8 mouse cellular contexts compared by ENCODE assay signal in the genomic region with DNA sequence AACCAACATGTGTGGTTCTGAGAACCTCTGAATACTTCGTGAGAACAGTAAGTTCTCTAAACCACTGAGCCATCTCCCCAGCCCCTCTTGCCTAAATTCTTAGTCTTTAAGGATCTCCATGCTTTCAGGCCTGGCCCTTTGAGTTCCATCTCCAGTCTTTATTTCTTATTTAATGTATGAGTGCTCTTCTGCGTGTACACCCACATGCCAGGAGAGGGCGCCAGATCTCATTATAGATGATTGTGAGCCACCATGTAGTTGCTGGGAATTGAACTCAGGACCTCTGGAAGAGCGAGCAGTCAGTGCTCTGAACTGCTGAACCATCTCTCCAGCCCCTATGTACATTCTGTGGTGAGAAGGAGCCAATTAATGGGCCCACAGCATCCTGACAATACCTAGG. TPM values are rescaled to one million over a fixed set of nuclear protein-coding genes. Genes with fewer than 3 reads are reported as not detected.
DNase-seq lines count a peak whose midpoint lies in the region; ATAC-seq and TF ChIP-seq lines count a peak whose summit lies in the region.

No protein-coding gene starts in this region.

- DNase-seq in kidney, adult 9 months: peak; percentile 52
- no peak for DNase-seq in G1E (ENCODE audit: low spot score)
- peak; percentile 63 for DNase-seq in embryo, embryonic 11 days
- peak; percentile 52 for DNase-seq in lung, postnatal 0 days (ENCODE audit: low spot score)
- DNase-seq in urinary bladder, postnatal 36 days (ENCODE audit: low spot score in 2 of 2): no peak
- DNase-seq in adrenal gland, adult 8-10 months: no peak
- no peak for DNase-seq in frontal cortex, postnatal 36 days (ENCODE audit: low spot score in 2 of 2)

- no peaks in the 10 kb centered on the region for H3K27me3 ChIP-seq in kidney, embryonic 14.5 days (ENCODE audit: control insufficient read depth, insufficient read depth, low read length)
- no peaks in the 10 kb centered on the region for H3K27me3 ChIP-seq in G1E (ENCODE audit: insufficient read depth, low read length)
- no peaks in the 10 kb centered on the region for H3K27me3 ChIP-seq in lung, postnatal 0 days (replicated peaks; ENCODE audit: insufficient read depth, low read length)

- peak; percentile 62 for TF ChIP-seq CTCF in G1E (IDR thresholded peaks at IDR 0.05; ENCODE audit: low read depth, low read length)
- peak; percentile 63 for TF ChIP-seq CTCF in lung, postnatal 0 days (IDR thresholded peaks at IDR 0.05)

- H3K9me3 ChIP-seq in kidney, embryonic 14.5 days (ENCODE audit: control insufficient read depth, low read length): no peaks in the 10 kb centered on the region
- no peaks in the 10 kb centered on the region for H3K9me3 ChIP-seq in G1E (replicated peaks)
- H3K9me3 ChIP-seq in lung, postnatal 0 days (ENCODE audit: low read length): no peaks in the 10 kb centered on the region

- H3K9ac ChIP-seq in kidney, embryonic 14.5 days (ENCODE audit: low read depth, low read length): no peak overlapping the region
- H3K9ac ChIP-seq in lung, postnatal 0 days (replicated peaks; ENCODE audit: low read depth): no peak overlapping the region

- H3K27ac ChIP-seq in kidney, embryonic 14.5 days (ENCODE audit: low read depth, low read length): no peak overlapping the region
- no peak overlapping the region for H3K27ac ChIP-seq in lung, postnatal 0 days (ENCODE audit: low read length)

- H3K36me3 ChIP-seq in kidney, embryonic 14.5 days (ENCODE audit: control insufficient read depth, insufficient read depth, low read length): peaks cover 33% of the 10 kb centered on the region
- peaks cover 44% of the 10 kb centered on the region for H3K36me3 ChIP-seq in G1E (replicated peaks)
- 0 out of 2 replicates have a peak, but pooled peaks cover 6% of the 10 kb centered on the region for H3K36me3 ChIP-seq in lung, postnatal 0 days (ENCODE audit: insufficient read depth, low read length)

- 69% methylated on average over 4 of the region's 4 CpGs for WGBS in kidney, embryonic 14.5 days
- WGBS in lung, postnatal 0 days: 56% methylated on average over 4 of the region's 4 CpGs

- ATAC-seq in kidney, embryonic 14.5 days (ENCODE audit: low FRiP score, low TSS enrichment): no peak
- ATAC-seq in G1E (ENCODE audit: extremely low read depth, insufficient number of reproducible peaks, low FRiP score, poor library complexity, severe bottlenecking): no peak
- ATAC-seq in lung, postnatal 0 days: no peak

- H3K4me2 ChIP-seq in kidney, embryonic 14.5 days (replicated peaks; ENCODE audit: low read depth, low read length): no peak overlapping the region; the same call in 1 of the 2 replicates
- no peak overlapping the region for H3K4me2 ChIP-seq in lung, postnatal 0 days (replicated peaks; ENCODE audit: low read depth, low read length)

- no peak overlapping the region for H3K4me3 ChIP-seq in kidney, embryonic 14.5 days (ENCODE audit: low read length)
- H3K4me3 ChIP-seq in G1E (ENCODE audit: low read depth, low read length): no peak overlapping the region
- no peak overlapping the region for H3K4me3 ChIP-seq in lung, postnatal 0 days (ENCODE audit: low read depth, low read length)

- H3K4me1 ChIP-seq in kidney, embryonic 14.5 days (ENCODE audit: control insufficient read depth, insufficient read depth, low read length): peaks cover 13% of the 10 kb centered on the region
- peaks cover 43% of the 10 kb centered on the region for H3K4me1 ChIP-seq in G1E (ENCODE audit: insufficient read depth, low read depth, low read length)
- peaks cover 7% of the 10 kb centered on the region; the same call in 1 of the 2 replicates for H3K4me1 ChIP-seq in lung, postnatal 0 days (ENCODE audit: insufficient read depth, low read depth, low read length)

- TF ChIP-seq EP300 in lung, postnatal 0 days (IDR thresholded peaks at IDR 0.05): no peak

RNA-seq across cellular contexts. Expression of a gene that starts 2.1 kb away (rescaled TPM):
- polyA plus RNA-seq in kidney, embryonic 14.5 days (2014; fragmentation: Nextera tagmentation; extraction: Ambion mirVana): 139 and 141 TPM in 2 replicates
- 7.8 and 13.2 TPM in 2 replicates for total RNA-seq in G1E (2014; fragmentation: Nextera tagmentation)
- total RNA-seq in G1E (2017): 13.8 and 19.1 TPM in 2 replicates
- polyA plus RNA-seq in G1E (2012): 57.3 and 64.0 TPM in 2 replicates
- 60.0 and 61.4 TPM in 2 replicates for polyA plus RNA-seq in lung, postnatal 0 days (2015; fragmentation: Nextera tagmentation; extraction: Ambion mirVana)
- 10 to 100 TPM; 65.4 to 73.5 (median 68.8) TPM for total RNA-seq in adrenal gland, adult 8-10 months (2022)

RNA-seq across cellular contexts. Expression of a gene that starts 2.1 kb away (rescaled TPM):
- polyA plus RNA-seq in kidney, embryonic 14.5 days (2014; fragmentation: Nextera tagmentation; extraction: Ambion mirVana): 10.4 and 13.3 TPM in 2 replicates
- 4.3 and 6.8 TPM in 2 replicates for total RNA-seq in G1E (2014; fragmentation: Nextera tagmentation)
- total RNA-seq in G1E (2017): 11.8 and 14.0 TPM in 2 replicates
- polyA plus RNA-seq in G1E (2012): 3.8 and 4.4 TPM in 2 replicates
- polyA plus RNA-seq in lung, postnatal 0 days (2015; fragmentation: Nextera tagmentation; extraction: Ambion mirVana): 14.4 and 17.4 TPM in 2 replicates
- total RNA-seq in adrenal gland, adult 8-10 months (2022): 10 to 100 TPM; 10.3 to 12.0 (median 11.6) TPM

RNA-seq across cellular contexts. Expression of a gene that starts 39.7 kb away (rescaled TPM):
- polyA plus RNA-seq in kidney, embryonic 14.5 days (2014; fragmentation: Nextera tagmentation; extraction: Ambion mirVana): 134 and 143 TPM in 2 replicates
- 60.7 and 78.4 TPM in 2 replicates for total RNA-seq in G1E (2014; fragmentation: Nextera tagmentation)
- 65.6 and 75.9 TPM in 2 replicates for total RNA-seq in G1E (2017)
- polyA plus RNA-seq in G1E (2012): 68.6 and 97.0 TPM in 2 replicates
- polyA plus RNA-seq in lung, postnatal 0 days (2015; fragmentation: Nextera tagmentation; extraction: Ambion mirVana): 34.5 and 36.1 TPM in 2 replicates
- total RNA-seq in adrenal gland, adult 8-10 months (2022): 10 to 100 TPM; 61.8 to 65.3 (median 63.0) TPM

RNA-seq across cellular contexts. Expression of a gene that starts 39.8 kb away (rescaled TPM):
- polyA plus RNA-seq in kidney, embryonic 14.5 days (2014; fragmentation: Nextera tagmentation; extraction: Ambion mirVana): 13.1 and 25.8 TPM in 2 replicates
- total RNA-seq in G1E (2014; fragmentation: Nextera tagmentation) (21.4 and 26.9 TPM in 2 replicates), G1E (2017) (20.3 and 20.8 TPM in 2 replicates)
- polyA plus RNA-seq in G1E (2012): 5.3 and 9.4 TPM in 2 replicates
- 11.3 and 11.6 TPM in 2 replicates for polyA plus RNA-seq in lung, postnatal 0 days (2015; fragmentation: Nextera tagmentation; extraction: Ambion mirVana)
- total RNA-seq in adrenal gland, adult 8-10 months (2022): 100 to 1,000 TPM in 1 of 4 experiments, 10 to 100 TPM in 3; 68.1 to 102 (median 84.3) TPM

RNA-seq across cellular contexts. Expression of a gene that starts 39.8 kb away (rescaled TPM):
- polyA plus RNA-seq in kidney, embryonic 14.5 days (2014; fragmentation: Nextera tagmentation; extraction: Ambion mirVana): 69.0 and 88.6 TPM in 2 replicates
- 386 and 393 TPM in 2 replicates for total RNA-seq in G1E (2014; fragmentation: Nextera tagmentation)
- total RNA-seq in G1E (2017): 62.2 and 68.1 TPM in 2 replicates
- polyA plus RNA-seq in G1E (2012): 67.8 and 132 TPM in 2 replicates
- polyA plus RNA-seq in lung, postnatal 0 days (2015; fragmentation: Nextera tagmentation; extraction: Ambion mirVana): 49.2 and 50.8 TPM in 2 replicates
- total RNA-seq in adrenal gland, adult 8-10 months (2022): 100 to 1,000 TPM; 130 to 207 (median 167) TPM

Comparison
In these comparisons a context has a peak if more than half of its experiments do, and no peak if none do; other contexts are left out.
1. DNase-seq: peak in kidney, adult 9 months (single experiment), embryo, embryonic 11 days (single experiment) and lung, postnatal 0 days (single experiment); none in G1E (single experiment), urinary bladder, postnatal 36 days (0 of 2), adrenal gland, adult 8-10 months (single experiment) and frontal cortex, postnatal 36 days (0 of 2).